Mouse (Mus musculus): ENCODE data around the gene Tcp1. TPM values are rescaled to one million over a fixed set of nuclear protein-coding genes. Genes with fewer than 3 reads are reported as not detected.

Gene Tcp1
- polyA plus RNA-seq, 1 experiment from 2014 or later, result 136 TPM

GRCm38 (mm10) chr17:12880178-12880577 lies 35.3 kb upstream of the Tcp1 start:
- H3K9ac ChIP-seq (replicated peaks), result no peak overlapping the region
- H3K36me3 ChIP-seq (replicated peaks; ENCODE audit: insufficient read depth, low read length), result no peaks in the 10 kb centered on the region
- H3K27me3 ChIP-seq (ENCODE audit: insufficient read depth, low read length), result peaks cover 5% of the 10 kb centered on the region; the same call in 1 of the 2 replicates
- H3K4me1 ChIP-seq (ENCODE audit: insufficient read depth), result no peaks in the 10 kb centered on the region
- H3K9me3 ChIP-seq (ENCODE audit: low read length), result no peaks in the 10 kb centered on the region
- H3K27ac ChIP-seq (ENCODE audit: low read depth), result no peak overlapping the region
- TF ChIP-seq CTCF (IDR thresholded peaks at IDR 0.05; ENCODE audit: low read depth) (peak; percentile 84), EP300 (IDR thresholded peaks at IDR 0.05; ENCODE audit: low read depth) (no peak)
- ATAC-seq (peak; percentile 72), DNase-seq (peak; percentile 75)
- peak overlapping the region; percentile 33 for H3K4me2 ChIP-seq (ENCODE audit: low read depth, low read length)
- H3K4me3 ChIP-seq (ENCODE audit: low read depth, low read length), result no peak overlapping the region
- WGBS (ENCODE audit: insufficient replicate concordance), result 2% methylated on average over 14 of the region's 14 CpGs

- ATAC-seq (no peak), DNase-seq (no peak)
- H3K36me3 ChIP-seq (replicated peaks; ENCODE audit: insufficient read depth, low read length), result no peaks in the 10 kb centered on the region
- H3K9me3 ChIP-seq (ENCODE audit: low read length), result no peaks in the 10 kb centered on the region
- WGBS (ENCODE audit: insufficient replicate concordance), result 68% methylated on average over 1 of the region's 1 CpGs
- H3K27me3 ChIP-seq (ENCODE audit: insufficient read depth, low read length), result peaks cover 5% of the 10 kb centered on the region; the same call in 1 of the 2 replicates
- no peak for TF ChIP-seq EP300 (IDR thresholded peaks at IDR 0.05; ENCODE audit: low read depth)
- TF ChIP-seq CTCF (IDR thresholded peaks at IDR 0.05; ENCODE audit: low read depth), result peak; percentile 36
- H3K9ac ChIP-seq (replicated peaks), result no peak overlapping the region
- H3K27ac ChIP-seq (ENCODE audit: low read depth), result no peak overlapping the region
- no peak overlapping the region for H3K4me3 ChIP-seq (ENCODE audit: low read depth, low read length)
- no peak overlapping the region for H3K4me2 ChIP-seq (ENCODE audit: low read depth, low read length)
- no peaks in the 10 kb centered on the region for H3K4me1 ChIP-seq (ENCODE audit: insufficient read depth)
Measured at GRCm38 (mm10) chr17:12881216-12881615, 34.3 kb upstream of the Tcp1 start.

- H3K36me3 ChIP-seq (replicated peaks; ENCODE audit: insufficient read depth, low read length), result no peaks in the 10 kb centered on the region
- H3K4me3 ChIP-seq (ENCODE audit: low read depth, low read length), result no peak overlapping the region
- no peak for TF ChIP-seq CTCF (IDR thresholded peaks at IDR 0.05; ENCODE audit: low read depth)
- TF ChIP-seq EP300 (IDR thresholded peaks at IDR 0.05; ENCODE audit: low read depth), result no peak
- no peaks in the 10 kb centered on the region for H3K9me3 ChIP-seq (ENCODE audit: low read length)
- WGBS (ENCODE audit: insufficient replicate concordance), result 47% methylated on average over 6 of the region's 6 CpGs
- no peaks in the 10 kb centered on the region for H3K27me3 ChIP-seq (ENCODE audit: insufficient read depth, low read length)
- H3K4me2 ChIP-seq (ENCODE audit: low read depth, low read length), result no peak overlapping the region
- no peak overlapping the region for H3K27ac ChIP-seq (ENCODE audit: low read depth)
- H3K9ac ChIP-seq (replicated peaks), result no peak overlapping the region
- DNase-seq (no peak), ATAC-seq (no peak)
- H3K4me1 ChIP-seq (ENCODE audit: insufficient read depth), result no peaks in the 10 kb centered on the region
Measured at GRCm38 (mm10) chr17:12886620-12887019, 28.9 kb upstream of the Tcp1 start.

- DNase-seq (no peak), ATAC-seq (no peak)
- no peak overlapping the region for H3K9ac ChIP-seq (replicated peaks)
- no peak overlapping the region for H3K27ac ChIP-seq (ENCODE audit: low read depth)
- H3K36me3 ChIP-seq (replicated peaks; ENCODE audit: insufficient read depth, low read length), result no peaks in the 10 kb centered on the region; the same call in 1 of the 2 replicates
- no peak overlapping the region for H3K4me3 ChIP-seq (ENCODE audit: low read depth, low read length)
- no peaks in the 10 kb centered on the region for H3K9me3 ChIP-seq (ENCODE audit: low read length)
- TF ChIP-seq EP300 (IDR thresholded peaks at IDR 0.05; ENCODE audit: low read depth), result no peak
- no peak for TF ChIP-seq CTCF (IDR thresholded peaks at IDR 0.05; ENCODE audit: low read depth)
- H3K4me1 ChIP-seq (ENCODE audit: insufficient read depth), result no peaks in the 10 kb centered on the region
- no peaks in the 10 kb centered on the region for H3K27me3 ChIP-seq (ENCODE audit: insufficient read depth, low read length)
- 71% methylated on average over 15 of the region's 15 CpGs for WGBS (ENCODE audit: insufficient replicate concordance)
- H3K4me2 ChIP-seq (ENCODE audit: low read depth, low read length), result no peak overlapping the region
Measured at GRCm38 (mm10) chr17:12887021-12887775, 28.3 kb upstream of the Tcp1 start.

GRCm38 (mm10) chr17:12891054-12891453 lies 24.4 kb upstream of the Tcp1 start:
- no peaks in the 10 kb centered on the region for H3K27me3 ChIP-seq (ENCODE audit: insufficient read depth, low read length)
- H3K9ac ChIP-seq (replicated peaks), result no peak overlapping the region
- H3K27ac ChIP-seq (ENCODE audit: low read depth), result no peak overlapping the region
- TF ChIP-seq CTCF (IDR thresholded peaks at IDR 0.05; ENCODE audit: low read depth) (no peak), EP300 (IDR thresholded peaks at IDR 0.05; ENCODE audit: low read depth) (no peak)
- 87% methylated on average over 4 of the region's 4 CpGs for WGBS (ENCODE audit: insufficient replicate concordance)
- ATAC-seq (no peak), DNase-seq (no peak)
- no peak overlapping the region for H3K4me3 ChIP-seq (ENCODE audit: low read depth, low read length)
- H3K4me1 ChIP-seq (ENCODE audit: insufficient read depth), result no peaks in the 10 kb centered on the region
- peaks cover 12% of the 10 kb centered on the region for H3K36me3 ChIP-seq (replicated peaks; ENCODE audit: insufficient read depth, low read length)
- H3K9me3 ChIP-seq (ENCODE audit: low read length), result no peaks in the 10 kb centered on the region
- H3K4me2 ChIP-seq (ENCODE audit: low read depth, low read length), result no peak overlapping the region

- Histone ChIP-seq H3K9ac (replicated peaks) (no peak overlapping the region), H3K36me3 (replicated peaks; ENCODE audit: insufficient read depth, low read length) (peaks cover 13% of the 10 kb centered on the region), H3K4me3 (ENCODE audit: low read depth, low read length) (no peak overlapping the region), H3K4me2 (ENCODE audit: low read depth, low read length) (no peak overlapping the region), H3K9me3 (ENCODE audit: low read length) (no peaks in the 10 kb centered on the region), H3K4me1 (ENCODE audit: insufficient read depth) (no peaks in the 10 kb centered on the region), H3K27ac (ENCODE audit: low read depth) (no peak overlapping the region), H3K27me3 (ENCODE audit: insufficient read depth, low read length) (no peaks in the 10 kb centered on the region)
- TF ChIP-seq EP300 (IDR thresholded peaks at IDR 0.05; ENCODE audit: low read depth), result no peak
- TF ChIP-seq CTCF (IDR thresholded peaks at IDR 0.05; ENCODE audit: low read depth), result no peak
- 86% methylated on average over 9 of the region's 9 CpGs for WGBS (ENCODE audit: insufficient replicate concordance)
- no peak for DNase-seq
- no peak for ATAC-seq
Measured at GRCm38 (mm10) chr17:12892033-12892432, 23.5 kb upstream of the Tcp1 start.
